Mouse (Mus musculus) inflammation-experienced regulatory T-cells, adult 16 weeks (primary cell): Measurements from ENCODE around the gene Gm20695. TPM values are rescaled to one million over a fixed set of nuclear protein-coding genes. Genes with fewer than 3 reads are reported as not detected.

ENCODE experiments used
- polyA plus RNA-seq: library from polyadenylated mRNA; unstranded; fragments of 100-300 nt; shearing (Covaris generic); gene quantifications from one replicate; pipeline ENCODE4 v1.2.1, GENCODE M21; 2017

Gene Gm20695
- not detected for polyA plus RNA-seq

DNA sequence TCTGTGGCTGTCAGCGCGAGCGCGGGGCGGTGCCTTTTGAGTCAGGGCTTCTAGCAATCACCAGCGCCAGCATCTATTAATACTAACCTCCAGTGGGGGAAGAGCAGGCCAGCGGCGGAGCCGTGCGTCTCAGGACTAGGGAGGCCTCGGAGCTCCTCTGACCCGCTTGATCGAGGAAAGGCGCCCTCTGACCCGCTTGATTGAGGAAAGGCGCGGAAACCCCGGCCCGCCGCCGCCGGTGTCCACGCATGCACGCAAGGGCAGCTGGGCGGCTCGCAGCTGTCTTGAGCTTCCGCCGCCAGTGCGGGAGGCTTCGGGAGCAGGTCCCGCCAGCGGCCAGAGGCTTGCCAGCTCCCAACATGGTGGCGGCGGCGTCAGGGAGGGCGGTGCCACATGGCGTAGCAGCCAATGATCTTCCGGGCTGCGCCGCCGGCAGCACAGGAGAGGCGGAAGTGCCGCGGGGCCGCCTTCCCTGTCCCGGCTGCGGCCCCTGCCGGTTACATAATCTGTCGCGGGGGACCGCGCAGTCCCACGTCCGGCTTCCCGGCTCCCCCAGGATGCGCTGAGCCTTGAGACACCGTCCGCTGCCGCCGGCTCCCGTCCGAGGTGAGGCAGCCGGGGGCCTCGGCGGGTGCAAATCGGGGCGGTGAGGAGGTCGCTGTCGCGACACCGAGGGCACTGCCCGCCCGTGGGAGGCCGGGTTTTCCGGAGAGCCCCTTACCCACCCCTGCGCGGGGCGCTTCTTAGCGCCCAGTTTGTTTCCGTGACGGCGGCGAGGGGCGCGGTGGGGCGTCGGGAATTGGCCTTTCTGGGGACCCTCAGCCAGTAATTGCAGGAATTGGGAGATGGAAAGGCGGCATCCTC, at the start of gene Gm20695, which contains the start of gene Zfp597:
Gene Gm20695 (plus strand): TSS at position 448 of the 864 bp plus-strand sequence.
Gene Zfp597 (minus strand): TSS at position 361 of the 864 bp plus-strand sequence.

GRCm38 (mm10) chr16:3846711-3847518, 37.5 kb upstream of the Gm20695 start, which contains the start of gene Zfp174:
TSS of gene Zfp174 (plus strand) at chr16:3847268.

GRCm38 (mm10) chr16:3872216-3873047, 12.0 kb upstream of the Gm20695 start, which contains the start of gene Naa60:
TSS of gene Naa60 (plus strand) at chr16:3872375.

GRCm38 (mm10) chr16:3908537-3909111, 24.2 kb downstream of the Gm20695 start, which contains the start of the genes 1700037C18Rik and Cluap1:
TSS of gene 1700037C18Rik (minus strand) at chr16:3908689.
TSS of gene Cluap1 (plus strand) at chr16:3908801.

Other genes starting within 250 kb of the Gm20695 start
- gene Mefv, start 166.6 kb upstream of the Gm20695 start, polyA plus RNA-seq: 0.11 TPM
- 83.2 TPM for gene Zfp263, start 140.6 kb upstream of the Gm20695 start, polyA plus RNA-seq
- 0.11 TPM for gene Olfr15, start 53.8 kb upstream of the Gm20695 start, polyA plus RNA-seq
- 1.4 TPM for gene Zfp174, start 37.4 kb upstream of the Gm20695 start, polyA plus RNA-seq
- gene Naa60, start 12.3 kb upstream of the Gm20695 start, polyA plus RNA-seq: 147 TPM
- gene Zfp597, start 87 bp upstream of the Gm20695 start, polyA plus RNA-seq: 16.8 TPM
- 13.3 TPM for gene 1700037C18Rik, start 24.0 kb downstream of the Gm20695 start, polyA plus RNA-seq
- gene Cluap1, start 24.2 kb downstream of the Gm20695 start, polyA plus RNA-seq: 40.9 TPM
- 100 TPM for gene Nlrc3, start 92.0 kb downstream of the Gm20695 start, polyA plus RNA-seq
- 48.4 TPM for gene Slx4, start 119.1 kb downstream of the Gm20695 start, polyA plus RNA-seq
- 4.8 TPM for gene Dnase1, start 152.3 kb downstream of the Gm20695 start, polyA plus RNA-seq
- 78.7 TPM for gene Trap1, start 193.2 kb downstream of the Gm20695 start, polyA plus RNA-seq